23 mouse cellular contexts compared by ENCODE assay signal in genomic region chr10:127695775-127696174, GRCm38 (mm10). TPM values are rescaled to one million over a fixed set of nuclear protein-coding genes. Genes with fewer than 3 reads are reported as not detected.
A peak's percentile ranks its signal among the peaks of the same experiment; 100 is the strongest.
DNase-seq lines count a peak whose midpoint lies in the region; ATAC-seq lines count a peak whose summit lies in the region.
"Had no signal": no experiment of that assay in that cellular context is flagged by ENCODE, and none has a peak within 500 bp of the region (broad histone marks: within the 10 kb centered on the region; RNA-seq: fewer than 3 reads in every experiment).

No protein-coding gene starts in this region.

- no peak overlapping the region for H3K27ac ChIP-seq in midbrain, embryonic 11.5 days (ENCODE audit: low read depth, low read length)
- H3K27ac ChIP-seq in midbrain, embryonic 16.5 days (ENCODE audit: low read length) = no peak overlapping the region
- H3K27ac ChIP-seq: embryonic facial prominence, embryonic 12.5 days; forebrain, embryonic 12.5 days; heart, adult 2 months; heart, embryonic 15.5 days; hindbrain, embryonic 13.5 days; hindbrain, postnatal 0 days had no signal

- H3K4me3 ChIP-seq in midbrain, embryonic 11.5 days (ENCODE audit: low read depth, low read length) = no peak overlapping the region
- no peak overlapping the region for H3K4me3 ChIP-seq in midbrain, embryonic 16.5 days (ENCODE audit: low read depth, low read length)
- H3K4me3 ChIP-seq: embryonic facial prominence, embryonic 12.5 days; forebrain, embryonic 12.5 days; heart, adult 2 months; heart, embryonic 15.5 days; hindbrain, embryonic 13.5 days had no signal

- H3K36me3 ChIP-seq in midbrain, embryonic 11.5 days (ENCODE audit: control insufficient read depth, insufficient read depth, low read length) = peaks cover 4% of the 10 kb centered on the region; the same call in 1 of the 2 replicates
- H3K36me3 ChIP-seq in midbrain, embryonic 16.5 days (ENCODE audit: control insufficient read depth, insufficient read depth, low read length) = 0 out of 2 replicates have a peak, but pooled peaks cover 3% of the 10 kb centered on the region

- H3K9ac ChIP-seq in midbrain, embryonic 11.5 days (ENCODE audit: low read length) = no peak overlapping the region
- H3K9ac ChIP-seq in midbrain, embryonic 16.5 days (ENCODE audit: low read depth, low read length) = no peak overlapping the region
- H3K9ac ChIP-seq: embryonic facial prominence, embryonic 12.5 days; forebrain, embryonic 12.5 days; heart, embryonic 15.5 days; hindbrain, embryonic 13.5 days had no signal

- DNase-seq in midbrain, embryonic 11.5 days (ENCODE audit: low spot score, missing footprints) = peak; percentile 51
- DNase-seq in adrenal gland, postnatal 36 days = peak; percentile 58 to 74
- no peak for DNase-seq in left cerebral cortex, postnatal 25 days (ENCODE audit: low spot score in 2 of 2)
- DNase-seq in cerebellum, adult 11-12 months = no peak
- DNase-seq: cerebellum, adult 9-10 months; cerebellum, postnatal 25 days; gastrocnemius, postnatal 14 days; heart, adult 2 months; heart, postnatal 14 days had no signal

- ATAC-seq in midbrain, embryonic 11.5 days (ENCODE audit: low FRiP score) = no peak
- ATAC-seq in midbrain, embryonic 16.5 days = no peak
- 0 out of 2 replicates have a peak, but pooled peaks have one; percentile 16 for ATAC-seq in megakaryocyte-erythroid progenitor cell, adult 5-6 weeks (replicated peaks; ENCODE audit: low FRiP score, low TSS enrichment, poor library complexity, severe bottlenecking)
- ATAC-seq: activated CD4-positive, CD25-positive, alpha-beta regulatory T cell, adult 4 months; forebrain, embryonic 16.5 days; hindbrain, postnatal 0 days; Patski had no signal

- no peaks in the 10 kb centered on the region for H3K27me3 ChIP-seq in midbrain, embryonic 11.5 days (ENCODE audit: control insufficient read depth, insufficient read depth, low read length)
- no peaks in the 10 kb centered on the region for H3K27me3 ChIP-seq in midbrain, embryonic 16.5 days (ENCODE audit: control insufficient read depth, insufficient read depth, low read depth, low read length)
- H3K27me3 ChIP-seq: CH12.LX; embryonic facial prominence, embryonic 12.5 days; forebrain, embryonic 12.5 days; heart, embryonic 15.5 days; hindbrain, embryonic 13.5 days; Patski had no signal

- H3K4me2 ChIP-seq in midbrain, embryonic 11.5 days = no peak overlapping the region
- no peak overlapping the region for H3K4me2 ChIP-seq in midbrain, embryonic 16.5 days (ENCODE audit: low read length)
- H3K4me2 ChIP-seq: embryonic facial prominence, embryonic 12.5 days; forebrain, embryonic 12.5 days; heart, embryonic 11.5 days; heart, embryonic 15.5 days; hindbrain, embryonic 13.5 days had no signal

- H3K9me3 ChIP-seq in midbrain, embryonic 11.5 days (ENCODE audit: control insufficient read depth, low read length) = no peaks in the 10 kb centered on the region
- H3K9me3 ChIP-seq in midbrain, embryonic 16.5 days (replicated peaks; ENCODE audit: control insufficient read depth, low read length, poor library complexity, severe bottlenecking) = no peaks in the 10 kb centered on the region
- H3K9me3 ChIP-seq: embryonic facial prominence, embryonic 12.5 days; forebrain, embryonic 12.5 days; heart, embryonic 15.5 days; hindbrain, embryonic 13.5 days had no signal

- intact Hi-C loops in left cerebral cortex, postnatal 25 days (cut with DNase I) = loop anchor here (5.0 kb wide), 2 partner anchors 242 to 312 kb away; partner anchors contain the start of gene Hsd17b6

- 96% methylated on average over 7 of the region's 7 CpGs for WGBS in midbrain, embryonic 11.5 days
- 93% methylated on average over 7 of the region's 7 CpGs for WGBS in midbrain, embryonic 16.5 days

- no peaks in the 10 kb centered on the region for H3K4me1 ChIP-seq in midbrain, embryonic 11.5 days (ENCODE audit: control insufficient read depth, insufficient read depth, low read length)
- H3K4me1 ChIP-seq in midbrain, embryonic 16.5 days (ENCODE audit: control insufficient read depth, insufficient read depth, low read length) = no peaks in the 10 kb centered on the region
- H3K4me1 ChIP-seq: embryonic facial prominence, embryonic 12.5 days; forebrain, embryonic 12.5 days; heart, embryonic 15.5 days; hindbrain, embryonic 13.5 days had no signal

RNA-seq across cellular contexts. Expression of gene Myo1a, which starts 9.2 kb away (rescaled TPM):
- 0.41 and 0.46 TPM in 2 replicates for polyA plus RNA-seq in midbrain, embryonic 11.5 days (2014; fragmentation: Nextera tagmentation; extraction: Ambion mirVana)
- 0.60 and 0.93 TPM in 2 replicates for polyA plus RNA-seq in midbrain, embryonic 16.5 days (2015; fragmentation: Nextera tagmentation; extraction: Ambion mirVana)
- total RNA-seq in adrenal gland, postnatal 36 days (2021) = 10 to 100 TPM in 1 of 2 experiments, under 1 TPM in 1; 0.95 to 13.8 TPM
- 0.79 and 1.4 TPM in 2 replicates for total RNA-seq in megakaryocyte-erythroid progenitor cell, adult 5-6 weeks (2014; fragmentation: Nextera tagmentation)
- not detected in 2 replicates for total RNA-seq in megakaryocyte-erythroid progenitor cell, adult 5-6 weeks (2017)
- total RNA-seq in left cerebral cortex, postnatal 25 days (2021) = 1 to 10 TPM in 1 of 2 experiments, under 1 TPM in 1; 0.39 to 1.1 TPM
- total RNA-seq: gastrocnemius, adult 18-20 months; hematopoietic stem cell, adult 5-6 weeks had no signal
- polyA plus RNA-seq: activated CD4-positive, CD25-positive, alpha-beta regulatory T cell, adult 4 months had no signal

RNA-seq across cellular contexts. Expression of gene Nab2, which starts 27.4 kb away (rescaled TPM):
- polyA plus RNA-seq in midbrain, embryonic 11.5 days (2014; fragmentation: Nextera tagmentation; extraction: Ambion mirVana) = 2.1 and 2.2 TPM in 2 replicates
- polyA plus RNA-seq in midbrain, embryonic 16.5 days (2015; fragmentation: Nextera tagmentation; extraction: Ambion mirVana) = 1.6 and 2.1 TPM in 2 replicates
- 10 to 100 TPM; 19.7 to 32.0 TPM for total RNA-seq in adrenal gland, postnatal 36 days (2021)
- total RNA-seq in megakaryocyte-erythroid progenitor cell, adult 5-6 weeks (2014; fragmentation: Nextera tagmentation) = 0.99 TPM in 1 of 2 replicates, not detected in the other
- 1.1 and 2.2 TPM in 2 replicates for total RNA-seq in megakaryocyte-erythroid progenitor cell, adult 5-6 weeks (2017)
- 10 to 100 TPM; 40.2 to 43.9 TPM for total RNA-seq in left cerebral cortex, postnatal 25 days (2021)

RNA-seq across cellular contexts. Expression of gene Tac2, which starts 28.5 kb away (rescaled TPM):
- polyA plus RNA-seq in midbrain, embryonic 11.5 days (2014; fragmentation: Nextera tagmentation; extraction: Ambion mirVana) = not detected in 2 replicates
- polyA plus RNA-seq in midbrain, embryonic 16.5 days (2015; fragmentation: Nextera tagmentation; extraction: Ambion mirVana) = 0.34 and 1.2 TPM in 2 replicates
- total RNA-seq in adrenal gland, postnatal 36 days (2021) = under 1 TPM in 1 of 2 experiments, not detected in 1; 0.43 TPM
- total RNA-seq in megakaryocyte-erythroid progenitor cell, adult 5-6 weeks (2014; fragmentation: Nextera tagmentation) = 3.5 and 9.5 TPM in 2 replicates
- 0.91 and 2.3 TPM in 2 replicates for total RNA-seq in megakaryocyte-erythroid progenitor cell, adult 5-6 weeks (2017)
- 10 to 100 TPM; 18.3 to 18.5 TPM for total RNA-seq in left cerebral cortex, postnatal 25 days (2021)
- total RNA-seq: CH12.LX; gastrocnemius, adult 18-20 months; gastrocnemius, postnatal 14 days; heart, adult 2 months; heart, postnatal 14 days; hematopoietic stem cell, adult 5-6 weeks had no signal
- polyA plus RNA-seq: activated CD4-positive, CD25-positive, alpha-beta regulatory T cell, adult 4 months; forebrain, embryonic 12.5 days; heart, adult 2 months; hindbrain, embryonic 13.5 days; Patski had no signal

RNA-seq across cellular contexts. Expression of gene Nemp1, which starts 29.1 kb away (rescaled TPM):
- polyA plus RNA-seq in midbrain, embryonic 11.5 days (2014; fragmentation: Nextera tagmentation; extraction: Ambion mirVana) = 10.0 and 10.9 TPM in 2 replicates
- 3.2 TPM in 2 replicates for polyA plus RNA-seq in midbrain, embryonic 16.5 days (2015; fragmentation: Nextera tagmentation; extraction: Ambion mirVana)
- 1 to 10 TPM; 6.5 to 7.3 TPM for total RNA-seq in adrenal gland, postnatal 36 days (2021)
- 19.4 and 22.7 TPM in 2 replicates for total RNA-seq in megakaryocyte-erythroid progenitor cell, adult 5-6 weeks (2014; fragmentation: Nextera tagmentation)
- total RNA-seq in megakaryocyte-erythroid progenitor cell, adult 5-6 weeks (2017) = 17.6 and 35.2 TPM in 2 replicates
- 1 to 10 TPM; 3.6 to 3.9 TPM for total RNA-seq in left cerebral cortex, postnatal 25 days (2021)

RNA-seq across cellular contexts. Expression of gene Zbtb39, which starts 43.6 kb away (rescaled TPM):
- 7.5 and 7.6 TPM in 2 replicates for polyA plus RNA-seq in midbrain, embryonic 11.5 days (2014; fragmentation: Nextera tagmentation; extraction: Ambion mirVana)
- 2.7 and 3.2 TPM in 2 replicates for polyA plus RNA-seq in midbrain, embryonic 16.5 days (2015; fragmentation: Nextera tagmentation; extraction: Ambion mirVana)
- total RNA-seq in adrenal gland, postnatal 36 days (2021) = 10 to 100 TPM; 10.2 to 12.7 TPM
- 6.9 and 10.2 TPM in 2 replicates for total RNA-seq in megakaryocyte-erythroid progenitor cell, adult 5-6 weeks (2014; fragmentation: Nextera tagmentation)
- total RNA-seq in megakaryocyte-erythroid progenitor cell, adult 5-6 weeks (2017) = 3.0 and 3.4 TPM in 2 replicates
- 1 to 10 TPM; 8.5 to 8.7 TPM for total RNA-seq in left cerebral cortex, postnatal 25 days (2021)

Comparison
In these comparisons a context has a peak if more than half of its experiments do, and no peak if none do; other contexts are left out.
1. DNase-seq: peak in midbrain, embryonic 11.5 days (single experiment) and adrenal gland, postnatal 36 days (2 of 2); none in left cerebral cortex, postnatal 25 days (0 of 2) and cerebellum, adult 11-12 months (single experiment).
2. RNA of gene Nab2, which starts 27.4 kb away (total RNA-seq): 40.2 to 43.9 TPM in left cerebral cortex, postnatal 25 days and 19.7 to 32.0 TPM in adrenal gland, postnatal 36 days; 0.99 to 2.2 TPM in megakaryocyte-erythroid progenitor cell, adult 5-6 weeks; every median in the first group is over 4 times any median in the second.